Mouse (Mus musculus) ES-E14 (cell line): ENCODE data around the gene Tubb2a. TPM values are rescaled to one million over a fixed set of nuclear protein-coding genes. Genes with fewer than 3 reads are reported as not detected.

ENCODE experiments used
- DNase-seq: peaks from one replicate; pipeline ENCODE4 v3.0.0-alpha.2; 2013; ENCODE audit warnings: low read depth, low spot score
- H3K27ac ChIP-seq: 2 replicates; pipeline ENCODE4 v1.5.1; 2012; ENCODE audit warnings: low read depth, mild to moderate bottlenecking, low read length, moderate library complexity, mixed read lengths; ENCODE audit not compliant: poor library complexity, insufficient read depth, severe bottlenecking
- H3K36me3 ChIP-seq: 2 replicates; pipeline ENCODE4 v1.6.1; 2012; ENCODE audit warnings: mild to moderate bottlenecking, low read length, moderate library complexity, mixed read lengths; ENCODE audit not compliant: control insufficient read depth, poor library complexity, insufficient read depth, severe bottlenecking
- H3K4me1 ChIP-seq, 2 experiments: fragments of 150-350 bp in 1 of 2; sonication (generic) in 1 of 2; 2 replicates each; pipeline ENCODE4 v1.6.1; 2012; ENCODE audit warnings: low read length in 2 of 2, mild to moderate bottlenecking in 1 of 2, mixed read lengths in 1 of 2; ENCODE audit not compliant: control insufficient read depth in 2 of 2, insufficient read depth in 2 of 2, poor library complexity in 1 of 2
- H3K4me3 ChIP-seq, 2 experiments: fragments of 150-350 bp in 1 of 2; sonication (generic) in 1 of 2; 2 replicates each; pipeline ENCODE4 v1.5.1; 2012; ENCODE audit warnings: low read length in 2 of 2, low read depth in 1 of 2, mild to moderate bottlenecking in 1 of 2, mixed read lengths in 1 of 2; ENCODE audit not compliant: insufficient read depth in 1 of 2, poor library complexity in 1 of 2, severe bottlenecking in 1 of 2
- H3K9ac ChIP-seq: 2 replicates; pipeline ENCODE4 v1.6.1; 2012; ENCODE audit warnings: low read depth, mild to moderate bottlenecking, low read length, mixed read lengths; ENCODE audit not compliant: poor library complexity, insufficient read depth, severe bottlenecking
- H3K9me3 ChIP-seq: fragments of 150-350 bp; sonication (generic); 2 replicates; pipeline ENCODE4 v1.6.1; 2012; ENCODE audit warnings: low read depth, mild to moderate bottlenecking, low read length; ENCODE audit not compliant: control insufficient read depth, insufficient read depth
- CHD2 ChIP-seq: IDR thresholded peaks from 2 replicates; pipeline ENCODE4 v1.6.1; 2014; ENCODE audit warnings: mild to moderate bottlenecking, low read depth, low read length, inconsistent platforms
- HCFC1 ChIP-seq: IDR thresholded peaks from 2 replicates; pipeline ENCODE4 v1.6.1; 2012; ENCODE audit warnings: low read length, inconsistent platforms, borderline replicate concordance; ENCODE audit not compliant: insufficient read depth
- MAFK ChIP-seq: IDR thresholded peaks from 2 replicates; pipeline ENCODE4 v1.6.1; 2014; ENCODE audit warnings: mild to moderate bottlenecking, low read depth, low read length, inconsistent platforms; ENCODE audit not compliant: insufficient read depth
- ZC3H11A ChIP-seq: IDR thresholded peaks from 2 replicates; pipeline ENCODE4 v1.6.1; 2012; ENCODE audit warnings: low read depth, mild to moderate bottlenecking, inconsistent platforms, low read length, borderline replicate concordance
- ZNF384 ChIP-seq: IDR thresholded peaks from 2 replicates; pipeline ENCODE4 v1.6.1; 2012; ENCODE audit warnings: low read depth, low read length, inconsistent platforms
- in situ Hi-C, 2 experiments: fragments of 600-800 bp; cut with MboI; formaldehyde crosslinking; loops; one replicate each; pipeline ENCODE4 v1.15.1; 2025; ENCODE audit warnings: low sequenced_read_pairs in 2 of 2, inconsistent platforms in 1 of 2; ENCODE audit not compliant: unreplicated experiment in 2 of 2
- total RNA-seq: library from RNA; depleted of rRNA; stranded (reverse); fragments of 300-350 nt; gene quantifications from 2 replicates; pipeline ENCODE4 v1.2.3, GENCODE M21; 2012

Tubb2a gene
- total RNA-seq, 1 experiment, result 62.2 TPM

DNA sequence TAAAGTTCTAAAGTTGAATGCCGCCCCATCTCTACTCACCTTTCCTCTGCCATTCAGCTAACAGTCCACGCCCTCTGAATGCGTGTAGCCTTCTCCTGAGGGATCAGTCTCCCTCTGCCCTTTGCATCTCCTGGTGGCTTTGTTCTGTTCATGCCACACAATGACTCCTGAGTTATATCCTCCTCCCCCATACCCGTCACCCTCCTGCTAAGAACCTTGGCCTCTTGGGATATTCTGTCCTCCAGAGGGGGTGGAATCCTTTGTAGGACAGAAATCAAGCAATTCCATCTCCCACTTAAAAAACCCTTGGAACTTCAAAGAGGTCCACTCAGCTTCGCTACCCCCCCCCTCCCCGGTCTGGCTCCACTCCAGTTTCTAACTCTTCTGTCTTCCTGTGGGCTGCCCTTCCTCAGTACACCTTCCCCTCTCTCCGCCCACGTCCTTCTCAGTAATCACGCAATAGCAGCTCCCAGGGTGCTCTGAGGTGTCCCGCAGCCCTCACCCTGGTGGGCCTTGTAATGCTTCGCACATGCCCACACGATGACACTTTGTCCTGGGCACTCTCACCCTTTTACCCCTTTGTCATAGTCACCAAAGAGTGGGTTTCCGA, 24.0 kb downstream of the Tubb2a start:
- in situ Hi-C loops, result no loop called here
- no peak overlapping the region for H3K9ac ChIP-seq
- no peak for DNase-seq

DNA sequence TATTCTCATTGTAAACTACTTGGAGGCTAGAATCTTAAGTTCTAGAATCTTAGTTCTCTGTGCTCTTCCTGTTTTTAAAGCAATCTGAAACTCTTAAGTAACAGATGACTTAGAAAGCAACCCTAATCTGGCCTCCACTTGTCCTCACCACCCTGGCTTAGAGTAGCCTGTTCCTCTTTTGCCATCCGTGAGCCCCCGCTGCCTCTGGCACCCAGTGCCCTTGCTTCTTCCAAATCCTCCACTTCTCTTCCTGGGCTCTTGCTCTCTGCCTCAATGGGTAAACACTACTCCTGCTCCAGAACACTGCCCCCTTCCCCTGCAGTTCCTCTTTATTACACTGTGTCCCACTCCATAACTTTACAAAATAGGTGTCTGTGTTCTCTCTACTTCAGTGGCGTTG, 26.1 kb downstream of the Tubb2a start:
- Histone ChIP-seq H3K4me3 (no peak overlapping the region), H3K9me3 (no peaks in the 10 kb centered on the region), H3K4me1 (peaks cover 0 to 3% of the 10 kb centered on the region in 2 experiments; a peak in 1 of 4 replicates), H3K9ac (no peak overlapping the region), H3K27ac (no peak overlapping the region), H3K36me3 (no peaks in the 10 kb centered on the region; the same call in 1 of the 2 replicates)
- no peak for DNase-seq
- in situ Hi-C loops, result no loop called here
- no peak for TF ChIP-seq ZC3H11A

More for the DNA sequence above, 24.0 kb downstream of the Tubb2a start:
- Histone ChIP-seq H3K4me3 (no peak overlapping the region), H3K36me3 (no peaks in the 10 kb centered on the region), H3K9me3 (no peaks in the 10 kb centered on the region), H3K4me1 (peaks cover 0 to 3% of the 10 kb centered on the region in 2 experiments; a peak in 1 of 4 replicates), H3K27ac (no peak overlapping the region)
- no peak for TF ChIP-seq HCFC1
- TF ChIP-seq MAFK, result no peak

DNA sequence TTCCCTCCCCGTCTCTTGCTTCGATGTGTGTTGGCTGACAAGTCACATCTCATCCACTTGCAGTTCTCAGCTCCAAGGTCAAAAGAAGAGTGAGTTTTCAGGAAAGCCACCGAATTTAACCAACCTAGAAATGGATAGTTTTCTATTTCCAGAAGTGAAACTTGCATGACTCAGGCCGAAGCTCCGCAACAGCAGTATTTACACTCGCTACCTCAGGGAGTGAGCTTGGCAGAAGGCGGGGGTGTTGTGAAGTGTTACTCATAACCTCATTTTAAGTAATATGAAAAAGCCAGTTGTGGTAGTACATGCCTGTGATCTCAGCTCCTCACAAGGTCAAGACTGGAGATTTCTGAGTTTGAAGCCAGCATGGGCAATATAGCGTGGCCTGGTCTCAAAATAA, 27.3 kb downstream of the Tubb2a start:
- DNase-seq, result no peak
- H3K36me3 ChIP-seq, result no peaks in the 10 kb centered on the region; the same call in 1 of the 2 replicates

DNA sequence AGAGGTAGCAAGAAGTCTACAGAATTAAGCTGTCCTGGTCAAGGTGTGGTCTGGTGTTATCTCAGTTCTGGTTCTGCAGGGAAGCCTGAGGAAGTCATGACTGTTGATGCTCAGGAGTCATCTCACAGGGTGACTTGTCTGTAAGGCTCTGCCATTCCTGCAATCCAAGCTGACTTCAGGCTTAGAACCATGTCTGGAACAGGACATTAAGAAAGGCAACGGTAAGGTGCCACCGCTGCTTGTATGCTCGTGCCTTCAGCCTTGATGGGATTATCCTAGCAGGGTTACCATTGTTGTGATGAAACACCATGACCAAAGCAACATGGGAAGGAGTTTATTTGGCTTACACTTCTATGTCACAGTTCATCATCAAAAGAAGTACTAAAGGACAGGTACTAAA, 30.3 kb downstream of the Tubb2a start:
- H3K4me1 ChIP-seq, result peaks cover 2 to 3% of the 10 kb centered on the region in 2 experiments; a peak in 1 of 4 replicates
- H3K4me3 ChIP-seq, result no peak overlapping the region
- H3K9ac ChIP-seq, result no peak overlapping the region
- TF ChIP-seq MAFK, result no peak
- TF ChIP-seq ZNF384, result no peak
- TF ChIP-seq ZC3H11A, result no peak
- TF ChIP-seq CHD2, result no peak
- TF ChIP-seq HCFC1, result no peak
- no peaks in the 10 kb centered on the region for H3K9me3 ChIP-seq
- H3K36me3 ChIP-seq, result no peaks in the 10 kb centered on the region; the same call in 1 of the 2 replicates
- in situ Hi-C loops, result no loop called here
- H3K27ac ChIP-seq, result no peak overlapping the region
- DNase-seq, result no peak

More for the DNA sequence above, 27.3 kb downstream of the Tubb2a start:
- H3K4me1 ChIP-seq, result peaks cover 0 to 3% of the 10 kb centered on the region in 2 experiments; a peak in 1 of 4 replicates
- H3K9ac ChIP-seq, result no peak overlapping the region
- no peak overlapping the region for H3K27ac ChIP-seq
- in situ Hi-C loops, result no loop called here
- H3K4me3 ChIP-seq, result no peak overlapping the region
- no peaks in the 10 kb centered on the region for H3K9me3 ChIP-seq
- TF ChIP-seq ZNF384 (no peak), HCFC1 (no peak), ZC3H11A (no peak), CHD2 (no peak), MAFK (no peak)

DNA sequence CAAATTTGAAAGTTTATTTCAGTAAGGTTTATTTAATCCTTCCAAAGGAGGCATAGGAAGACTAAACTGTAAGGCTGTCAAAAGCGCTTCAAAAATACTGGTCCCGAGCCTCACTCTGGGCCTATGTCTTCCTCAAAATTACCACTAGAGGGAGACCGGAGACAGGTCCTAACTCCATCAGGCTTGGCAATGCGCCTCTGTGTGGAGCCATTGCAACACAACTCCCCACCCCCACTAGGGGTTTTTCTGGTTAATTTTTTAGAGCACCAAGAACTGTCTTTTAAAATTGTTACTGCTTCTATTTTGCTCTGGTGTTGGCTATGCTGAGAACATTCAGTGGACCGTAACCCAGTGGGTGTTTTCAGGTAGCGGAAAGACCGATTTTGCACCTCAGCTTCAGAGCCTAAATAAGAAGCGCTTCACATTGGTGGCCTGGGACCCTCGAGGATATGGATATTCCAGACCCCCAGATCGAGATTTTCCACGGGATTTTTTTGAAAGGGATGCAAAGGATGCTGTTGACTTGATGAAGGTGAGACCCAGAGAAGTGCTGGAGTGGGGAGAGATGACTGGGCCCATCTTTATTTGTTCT, 31.3 kb downstream of the Tubb2a start:
- in situ Hi-C loops, result no loop called here
- no peak for TF ChIP-seq ZNF384
- TF ChIP-seq CHD2, result no peak
- peak; percentile 98 for TF ChIP-seq ZC3H11A
- TF ChIP-seq HCFC1, result no peak
- TF ChIP-seq MAFK, result no peak
- peaks cover 2 to 4% of the 10 kb centered on the region in 2 experiments; a peak in 1 of 4 replicates for H3K4me1 ChIP-seq

More for the DNA sequence above, 31.3 kb downstream of the Tubb2a start:
- H3K9me3 ChIP-seq, result no peaks in the 10 kb centered on the region
- no peak overlapping the region for H3K4me3 ChIP-seq
- peak; percentile 57 for DNase-seq
- no peak overlapping the region for H3K9ac ChIP-seq
- no peak overlapping the region for H3K27ac ChIP-seq
- H3K36me3 ChIP-seq, result no peaks in the 10 kb centered on the region; the same call in 1 of the 2 replicates
